8 mouse cellular contexts compared by ENCODE assay signal in the genomic region with DNA sequence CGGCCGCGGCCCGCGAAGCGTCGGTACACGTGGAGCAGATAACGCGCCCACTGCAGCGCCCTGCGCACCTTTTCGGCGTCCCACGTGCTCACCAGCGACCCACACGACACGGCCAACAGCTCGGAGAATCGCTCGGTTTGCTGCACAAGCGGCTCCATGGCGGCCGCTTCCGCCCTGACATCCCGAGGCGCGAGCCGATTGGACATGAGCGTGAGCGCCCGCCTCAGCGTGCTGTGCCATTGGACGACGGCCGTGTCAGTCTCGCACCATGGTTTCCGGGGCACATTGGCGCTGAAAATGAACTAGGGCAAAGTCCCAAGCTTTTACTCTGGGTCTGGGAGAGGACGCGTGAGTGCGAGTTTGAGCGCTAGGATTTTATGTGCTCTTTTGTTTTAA. TPM values are rescaled to one million over a fixed set of nuclear protein-coding genes. Genes with fewer than 3 reads are reported as not detected.
DNase-seq lines count a peak whose midpoint lies in the region; ATAC-seq and TF ChIP-seq lines count a peak whose summit lies in the region.

A gene (minus strand): TSS at position 171 of the 396 bp plus-strand sequence.

- in situ Hi-C loops in CH12.LX (cut with MboI; ENCODE audit: low pct_ligation_motif_present, low pct_unique_long_range_greater_than_20kb, low sequenced_read_pairs): no loop called here

- peak; percentile 69 for DNase-seq in CH12.LX (ENCODE audit: extremely low read depth)
- peak; percentile 85 for DNase-seq in c-Kit-positive CD71-positive TER-119-negative erythroid progenitor cells, embryonic 14.5 days (ENCODE audit: low read depth)
- peak; percentile 97 for DNase-seq in forebrain, embryonic 11.5 days (ENCODE audit: low spot score)
- peak; percentile 98 for DNase-seq in kidney, postnatal 36 days
- peak; percentile 91 for DNase-seq in telencephalon, adult 2 months (ENCODE audit: low read depth, low spot score)

- under 1% methylated on average over 43 of the region's 43 CpGs for WGBS in forebrain, embryonic 11.5 days
- WGBS in heart, embryonic 16.5 days: under 1% methylated on average over 43 of the region's 43 CpGs
- under 1% methylated on average over 43 of the region's 43 CpGs for WGBS in liver, embryonic 15.5 days (ENCODE audit: insufficient replicate concordance)
- under 1% methylated on average over 43 of the region's 43 CpGs for WGBS in neural tube, embryonic 12.5 days

- no peak for TF ChIP-seq RAD21 in CH12.LX (IDR thresholded peaks at IDR 0.05; ENCODE audit: low read depth, low read length)

- peak within 1 kb of the TSS; percentile 52 for H3K4me2 ChIP-seq in CH12.LX (ENCODE audit: insufficient read depth, low read depth, poor library complexity, severe bottlenecking)
- H3K4me2 ChIP-seq in forebrain, embryonic 11.5 days (ENCODE audit: low read depth, low read length, severe bottlenecking): peak within 1 kb of the TSS; percentile 61
- peak within 1 kb of the TSS; percentile 91 for H3K4me2 ChIP-seq in heart, embryonic 16.5 days (ENCODE audit: low read depth, low read length)
- H3K4me2 ChIP-seq in liver, embryonic 15.5 days: peak within 1 kb of the TSS; percentile 91
- peak within 1 kb of the TSS; percentile 73 for H3K4me2 ChIP-seq in neural tube, embryonic 12.5 days (replicated peaks)

- dilution Hi-C loops in CH12.LX (cut with MboI; ENCODE audit: extremely low pct_ligation_motif_present, extremely low pct_unique_long_range_greater_than_20kb, low sequenced_read_pairs): no loop called here

- TF ChIP-seq POLR2A in CH12.LX (IDR thresholded peaks at IDR 0.05; ENCODE audit: low read depth, low read length): peak; percentile 57

- no peaks in the 10 kb centered on the region for H3K79me2 ChIP-seq in CH12.LX (replicated peaks; ENCODE audit: control insufficient read depth, extremely low read depth, insufficient read depth, poor library complexity, severe bottlenecking)

- no peak for TF ChIP-seq CTCF in CH12.LX (conservative IDR thresholded peaks at IDR 0.05 in 1 of 2, IDR thresholded peaks at IDR 0.05 in 1 of 2; ENCODE audit: low read depth in 2 of 2, low read length in 2 of 2)

- no peaks in the 10 kb centered on the region for H3K27me3 ChIP-seq in CH12.LX (replicated peaks)
- H3K27me3 ChIP-seq in forebrain, embryonic 11.5 days (ENCODE audit: control insufficient read depth, insufficient read depth, low read length): no peaks in the 10 kb centered on the region
- no peaks in the 10 kb centered on the region for H3K27me3 ChIP-seq in heart, embryonic 16.5 days (ENCODE audit: control insufficient read depth, insufficient read depth, low read length)
- H3K27me3 ChIP-seq in liver, embryonic 15.5 days: no peaks in the 10 kb centered on the region
- H3K27me3 ChIP-seq in neural tube, embryonic 12.5 days (replicated peaks): no peaks in the 10 kb centered on the region

- peak within 1 kb of the TSS; percentile 53; the same call in 1 of the 2 replicates for H3K9ac ChIP-seq in CH12.LX (ENCODE audit: insufficient read depth, low read depth)
- H3K9ac ChIP-seq in forebrain, embryonic 11.5 days (ENCODE audit: low read length): peak within 1 kb of the TSS; percentile 91
- H3K9ac ChIP-seq in heart, embryonic 16.5 days (ENCODE audit: low read length): peak within 1 kb of the TSS; percentile 92
- peak within 1 kb of the TSS; percentile 76 for H3K9ac ChIP-seq in liver, embryonic 15.5 days
- peak within 1 kb of the TSS; percentile 82 for H3K9ac ChIP-seq in neural tube, embryonic 12.5 days

- H3K4me3 ChIP-seq in CH12.LX (replicated peaks in 1 of 3; ENCODE audit: low read depth in 2 of 3, low read length in 2 of 3, poor library complexity in 1 of 3): peak within 1 kb of the TSS; percentile 50 to 80 (median 61)
- peak within 1 kb of the TSS; percentile 71 for H3K4me3 ChIP-seq in forebrain, embryonic 11.5 days (ENCODE audit: low read depth, low read length)
- peak within 1 kb of the TSS; percentile 73 for H3K4me3 ChIP-seq in heart, embryonic 16.5 days (ENCODE audit: low read length)
- H3K4me3 ChIP-seq in liver, embryonic 15.5 days (replicated peaks): peak within 1 kb of the TSS; percentile 91
- H3K4me3 ChIP-seq in neural tube, embryonic 12.5 days: peak within 1 kb of the TSS; percentile 71

- ATAC-seq in forebrain, embryonic 11.5 days (replicated peaks; ENCODE audit: low FRiP score): peak; percentile 98
- ATAC-seq in heart, embryonic 16.5 days (replicated peaks; ENCODE audit: extremely low read depth, insufficient read depth, low FRiP score): peak; percentile 98
- ATAC-seq in liver, embryonic 15.5 days (ENCODE audit: insufficient read depth): peak; percentile 98
- ATAC-seq in neural tube, embryonic 12.5 days (ENCODE audit: low FRiP score, low read depth): peak; percentile 99

- peaks cover 11% of the 10 kb centered on the region for H3K9me3 ChIP-seq in CH12.LX (replicated peaks; ENCODE audit: low read length)
- no peaks in the 10 kb centered on the region for H3K9me3 ChIP-seq in forebrain, embryonic 11.5 days (ENCODE audit: control insufficient read depth, low read length)
- H3K9me3 ChIP-seq in heart, embryonic 16.5 days (replicated peaks; ENCODE audit: control insufficient read depth, low read length): no peaks in the 10 kb centered on the region
- no peaks in the 10 kb centered on the region for H3K9me3 ChIP-seq in liver, embryonic 15.5 days (replicated peaks)
- no peaks in the 10 kb centered on the region for H3K9me3 ChIP-seq in neural tube, embryonic 12.5 days

- peaks cover 3 to 4% of the 10 kb centered on the region in 2 experiments; a peak in 2 of 4 replicates for H3K4me1 ChIP-seq in CH12.LX (ENCODE audit: control insufficient read depth in 1 of 2, insufficient read depth in 2 of 2)
- H3K4me1 ChIP-seq in forebrain, embryonic 11.5 days (replicated peaks; ENCODE audit: control insufficient read depth, insufficient read depth, low read length): peaks cover 6% of the 10 kb centered on the region
- H3K4me1 ChIP-seq in heart, embryonic 16.5 days (ENCODE audit: control insufficient read depth, insufficient read depth, low read length): peaks cover 8% of the 10 kb centered on the region; the same call in 1 of the 2 replicates
- H3K4me1 ChIP-seq in liver, embryonic 15.5 days (replicated peaks): peaks cover 33% of the 10 kb centered on the region
- H3K4me1 ChIP-seq in neural tube, embryonic 12.5 days: peaks cover 14% of the 10 kb centered on the region

- no peak for TF ChIP-seq EP300 in CH12.LX (IDR thresholded peaks at IDR 0.05; ENCODE audit: low read length)

- peaks cover 0 to 3% of the 10 kb centered on the region in 2 experiments for H3K36me3 ChIP-seq in CH12.LX (replicated peaks in 1 of 2; ENCODE audit: control insufficient read depth in 1 of 2, insufficient read depth in 1 of 2, low read length in 1 of 2)
- H3K36me3 ChIP-seq in forebrain, embryonic 11.5 days (ENCODE audit: control insufficient read depth, insufficient read depth, low read length): no peaks in the 10 kb centered on the region
- H3K36me3 ChIP-seq in heart, embryonic 16.5 days (ENCODE audit: control insufficient read depth, insufficient read depth): 0 out of 2 replicates have a peak, but pooled peaks cover 2% of the 10 kb centered on the region
- H3K36me3 ChIP-seq in liver, embryonic 15.5 days (replicated peaks): peaks cover 22% of the 10 kb centered on the region
- no peaks in the 10 kb centered on the region for H3K36me3 ChIP-seq in neural tube, embryonic 12.5 days

- H3K27ac ChIP-seq in CH12.LX (ENCODE audit: insufficient read depth, low read depth): peak within 1 kb of the TSS; percentile 71
- H3K27ac ChIP-seq in forebrain, embryonic 11.5 days (ENCODE audit: low read depth, low read length): peak within 1 kb of the TSS; percentile 93
- H3K27ac ChIP-seq in heart, embryonic 16.5 days (ENCODE audit: low read length): peak within 1 kb of the TSS; percentile 97
- peak within 1 kb of the TSS; percentile 93 for H3K27ac ChIP-seq in liver, embryonic 15.5 days (replicated peaks)
- H3K27ac ChIP-seq in neural tube, embryonic 12.5 days: peak within 1 kb of the TSS; percentile 96

TF ChIP-seq in CH12.LX, 34 proteins besides CTCF, POLR2A, EP300 and RAD21 (continues in another document):
- TF ChIP-seq SMC3 (IDR thresholded peaks at IDR 0.05; ENCODE audit: low read depth, low read length) (no peak), UBTF (IDR thresholded peaks at IDR 0.05; ENCODE audit: low read depth, low read length) (no peak), IRF4 (IDR thresholded peaks at IDR 0.05; ENCODE audit: low read depth, low read length) (no peak), MEF2A (IDR thresholded peaks at IDR 0.05; ENCODE audit: borderline replicate concordance, low read depth, low read length) (no peak), KAT2A (IDR thresholded peaks at IDR 0.05; ENCODE audit: insufficient replicate concordance, low read length) (no peak), E2F4 (IDR thresholded peaks at IDR 0.05; ENCODE audit: insufficient replicate concordance, low read depth, low read length) (peak; percentile 49; the same call in 1 of the 2 replicates), ZMIZ1 (IDR thresholded peaks at IDR 0.05; ENCODE audit: low read depth, low read length) (no peak), USF2 (conservative IDR thresholded peaks at IDR 0.05; ENCODE audit: low read depth, low read length) (no peak), NRF1 (IDR thresholded peaks at IDR 0.05; ENCODE audit: low read depth, low read length) (0 out of 2 replicates have a peak, but pooled peaks have one; percentile 3), MAX (IDR thresholded peaks at IDR 0.05; ENCODE audit: low read length) (0 out of 2 replicates have a peak, but pooled peaks have one; percentile 55), GABPA (IDR thresholded peaks at IDR 0.05; ENCODE audit: insufficient replicate concordance, low read depth, low read length) (no peak), BHLHE40 (IDR thresholded peaks at IDR 0.05; ENCODE audit: low read depth, low read length) (no peak), RCOR1 (conservative IDR thresholded peaks at IDR 0.05; ENCODE audit: low read depth, low read length) (no peak), MYC (IDR thresholded peaks at IDR 0.05; ENCODE audit: low read depth, low read length) (no peak), SIN3A (IDR thresholded peaks at IDR 0.05; ENCODE audit: low read length) (peak; percentile 85), MAZ (IDR thresholded peaks at IDR 0.05; ENCODE audit: low read depth, low read length) (no peak), NELFE (IDR thresholded peaks at IDR 0.05; ENCODE audit: low read depth, low read length) (peak; percentile 57; the same call in 1 of the 2 replicates), HCFC1 (IDR thresholded peaks at IDR 0.05; ENCODE audit: low read depth, low read length) (peak; percentile 69)

RNA-seq across cellular contexts. Expression of the gene that starts here (rescaled TPM):
- 3.4 and 3.7 TPM in 2 replicates for total RNA-seq in CH12.LX (2012; rRNA removed)
- 3.5 and 6.2 TPM in 2 replicates for total RNA-seq in CH12.LX (2014; rRNA removed)
- 2.4 and 3.8 TPM in 2 replicates for polyA plus RNA-seq in CH12.LX (2012; ENCODE audit: insufficient read length, low read depth)
- polyA plus RNA-seq in forebrain, embryonic 11.5 days (2014; fragmentation: Nextera tagmentation; extraction: Ambion mirVana): 15.5 and 15.7 TPM in 2 replicates
- polyA plus RNA-seq in heart, embryonic 16.5 days (2015; fragmentation: Nextera tagmentation; extraction: Ambion mirVana): 1.7 and 4.6 TPM in 2 replicates
- 5.4 and 6.4 TPM in 2 replicates for polyA plus RNA-seq in liver, embryonic 15.5 days (2015; fragmentation: Nextera tagmentation; extraction: Ambion mirVana)
- 15.6 and 18.8 TPM in 2 replicates for polyA plus RNA-seq in neural tube, embryonic 12.5 days (2016; fragmentation: Nextera tagmentation; extraction: Ambion mirVana)

Comparison
In these comparisons a context has a peak if more than half of its experiments do, and no peak if none do; other contexts are left out.
1. Peak in every context shown above with its lines: DNase-seq, ATAC-seq, H3K4me3 ChIP-seq and H3K27ac ChIP-seq.